Mouse (Mus musculus): ENCODE results near the gene 2410004P03Rik. TPM values are rescaled to one million over a fixed set of nuclear protein-coding genes. Genes with fewer than 3 reads are reported as not detected.

2410004P03Rik gene
- polyA plus RNA-seq, 1 experiment: 0.05 TPM

GRCm38 (mm10) chr12:16991376-16991775 is 20.2 kb downstream of the 2410004P03Rik start:
- Histone ChIP-seq H3K36me3 (ENCODE audit: control insufficient read depth, insufficient read depth, low read length) (peaks cover 31% of the 10 kb centered on the region), H3K27me3 (ENCODE audit: control insufficient read depth, insufficient read depth, low read length) (no peaks in the 10 kb centered on the region)
- WGBS: 97% methylated on average over 2 of the region's 2 CpGs

GRCm38 (mm10) chr12:16985778-16986177 is 25.7 kb downstream of the 2410004P03Rik start:
- TF ChIP-seq CTCF (IDR thresholded peaks at IDR 0.05; ENCODE audit: extremely low read depth, insufficient read length, insufficient replicate concordance, low read depth, low read length): no peak
- TF ChIP-seq POLR2A (IDR thresholded peaks at IDR 0.05; ENCODE audit: low read depth, low read length): no peak
- no peak overlapping the region for H3K4me3 ChIP-seq (ENCODE audit: low read depth, low read length)
- H3K36me3 ChIP-seq (ENCODE audit: control insufficient read depth, insufficient read depth, low read length): peaks cover 39% of the 10 kb centered on the region
- H3K4me1 ChIP-seq (ENCODE audit: control insufficient read depth, insufficient read depth, insufficient read length, low read length): no peaks in the 10 kb centered on the region
- H3K27me3 ChIP-seq (ENCODE audit: control insufficient read depth, insufficient read depth, low read length): no peaks in the 10 kb centered on the region
- no peak overlapping the region for H3K27ac ChIP-seq (ENCODE audit: insufficient read depth, low read depth, low read length)
- WGBS: 93% methylated on average over 1 of the region's 1 CpGs

More at GRCm38 (mm10) chr12:16991376-16991775, 20.2 kb downstream of the 2410004P03Rik start:
- no peaks in the 10 kb centered on the region; the same call in 1 of the 2 replicates for H3K4me1 ChIP-seq (ENCODE audit: control insufficient read depth, insufficient read depth, insufficient read length, low read length)
- no peak overlapping the region for H3K27ac ChIP-seq (ENCODE audit: insufficient read depth, low read depth, low read length)
- H3K4me3 ChIP-seq (ENCODE audit: low read depth, low read length): no peak overlapping the region
- no peak for TF ChIP-seq POLR2A (IDR thresholded peaks at IDR 0.05; ENCODE audit: low read depth, low read length)

DNA sequence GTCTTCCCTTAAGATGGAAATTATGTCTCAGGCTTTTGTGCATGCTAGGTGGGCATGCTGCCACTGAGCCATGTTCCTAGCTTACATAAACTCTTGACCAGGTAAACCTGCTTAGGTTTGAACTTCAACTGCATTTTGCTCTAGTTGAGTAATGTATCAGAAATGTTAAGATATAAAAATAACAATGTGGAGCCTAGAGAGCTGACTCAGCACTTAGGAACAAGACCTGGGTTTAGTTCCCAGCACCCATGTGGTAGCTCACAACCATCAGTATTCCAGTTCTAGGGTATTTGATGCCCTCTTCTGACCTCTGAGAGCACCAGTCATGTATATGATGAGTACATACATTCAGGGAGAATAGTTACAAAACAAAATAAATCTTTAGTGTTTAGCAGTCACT is 34.4 kb downstream of the 2410004P03Rik start:
- H3K36me3 ChIP-seq (ENCODE audit: control insufficient read depth, insufficient read depth, low read length): peaks cover 64% of the 10 kb centered on the region
- H3K27ac ChIP-seq (ENCODE audit: insufficient read depth, low read depth, low read length): no peak overlapping the region
- H3K4me3 ChIP-seq (ENCODE audit: low read depth, low read length): no peak overlapping the region
- H3K27me3 ChIP-seq (ENCODE audit: control insufficient read depth, insufficient read depth, low read length): no peaks in the 10 kb centered on the region
- H3K4me1 ChIP-seq (ENCODE audit: control insufficient read depth, insufficient read depth, insufficient read length, low read length): no peaks in the 10 kb centered on the region
- TF ChIP-seq POLR2A (IDR thresholded peaks at IDR 0.05; ENCODE audit: low read depth, low read length): no peak
- TF ChIP-seq CTCF (IDR thresholded peaks at IDR 0.05; ENCODE audit: extremely low read depth, insufficient read length, insufficient replicate concordance, low read depth, low read length): no peak

GRCm38 (mm10) chr12:16966811-16967210 is 44.7 kb downstream of the 2410004P03Rik start:
- Histone ChIP-seq H3K4me3 (ENCODE audit: low read depth, low read length) (no peak overlapping the region), H3K36me3 (ENCODE audit: control insufficient read depth, insufficient read depth, low read length) (peaks cover 43% of the 10 kb centered on the region), H3K27ac (ENCODE audit: insufficient read depth, low read depth, low read length) (no peak overlapping the region), H3K4me1 (ENCODE audit: control insufficient read depth, insufficient read depth, insufficient read length, low read length) (no peaks in the 10 kb centered on the region), H3K27me3 (ENCODE audit: control insufficient read depth, insufficient read depth, low read length) (no peaks in the 10 kb centered on the region)
- TF ChIP-seq CTCF (IDR thresholded peaks at IDR 0.05; ENCODE audit: extremely low read depth, insufficient read length, insufficient replicate concordance, low read depth, low read length): no peak
- no peak for TF ChIP-seq POLR2A (IDR thresholded peaks at IDR 0.05; ENCODE audit: low read depth, low read length)
- 91% methylated on average over 2 of the region's 2 CpGs for WGBS

- Histone ChIP-seq H3K27me3 (ENCODE audit: control insufficient read depth, insufficient read depth, low read length) (no peaks in the 10 kb centered on the region; the same call in 1 of the 2 replicates), H3K36me3 (ENCODE audit: control insufficient read depth, insufficient read depth, low read length) (peaks cover 52% of the 10 kb centered on the region), H3K27ac (ENCODE audit: insufficient read depth, low read depth, low read length) (no peak overlapping the region), H3K4me3 (ENCODE audit: low read depth, low read length) (no peak overlapping the region), H3K4me1 (ENCODE audit: control insufficient read depth, insufficient read depth, insufficient read length, low read length) (no peaks in the 10 kb centered on the region)
- TF ChIP-seq CTCF (IDR thresholded peaks at IDR 0.05; ENCODE audit: extremely low read depth, insufficient read length, insufficient replicate concordance, low read depth, low read length): no peak
- no peak for TF ChIP-seq POLR2A (IDR thresholded peaks at IDR 0.05; ENCODE audit: low read depth, low read length)
- WGBS: 80% methylated on average over 2 of the region's 2 CpGs
These were observed 48.2 kb downstream of the 2410004P03Rik start for GRCm38 (mm10) chr12:16963354-16963753.

DNA sequence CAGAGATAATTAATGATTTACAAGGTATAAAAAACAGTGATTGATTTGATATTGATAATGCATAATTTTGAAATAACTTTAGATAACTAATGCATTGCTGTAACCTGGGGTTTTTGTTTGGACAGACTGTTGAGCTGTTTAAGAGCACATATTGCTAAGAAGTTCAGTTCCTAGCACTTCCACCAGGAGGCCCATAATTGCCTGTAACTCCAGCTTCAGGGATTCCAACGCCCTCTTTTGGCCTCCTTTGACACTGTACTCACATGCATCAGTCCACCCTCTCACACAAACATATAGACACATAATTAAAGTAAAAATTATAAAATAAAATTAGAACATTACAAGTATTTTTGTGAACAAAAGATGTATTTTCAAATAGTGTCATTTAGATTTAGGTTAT is 52.7 kb downstream of the 2410004P03Rik start:
- Histone ChIP-seq H3K4me3 (ENCODE audit: low read depth, low read length) (no peak overlapping the region), H3K4me1 (ENCODE audit: control insufficient read depth, insufficient read depth, insufficient read length, low read length) (no peaks in the 10 kb centered on the region), H3K27me3 (ENCODE audit: control insufficient read depth, insufficient read depth, low read length) (no peaks in the 10 kb centered on the region; the same call in 1 of the 2 replicates), H3K36me3 (ENCODE audit: control insufficient read depth, insufficient read depth, low read length) (peaks cover 56% of the 10 kb centered on the region), H3K27ac (ENCODE audit: insufficient read depth, low read depth, low read length) (no peak overlapping the region)
- 0 out of 2 replicates have a peak, but pooled peaks have one; percentile 15 for TF ChIP-seq CTCF (IDR thresholded peaks at IDR 0.05; ENCODE audit: extremely low read depth, insufficient read length, insufficient replicate concordance, low read depth, low read length)
- TF ChIP-seq POLR2A (IDR thresholded peaks at IDR 0.05; ENCODE audit: low read depth, low read length): no peak
- 57% methylated on average over 1 of the region's 1 CpGs for WGBS

Other genes with a start within 250 kb of the 2410004P03Rik start
- 2.0 and 3.5 TPM in 2 replicates for gene Greb1, start 210.8 kb downstream of the 2410004P03Rik start, polyA plus RNA-seq (2012; rRNA removed)
- 6.2 and 6.5 TPM in 2 replicates for gene E2f6, start 200.8 kb downstream of the 2410004P03Rik start, polyA plus RNA-seq (2012; rRNA removed)
- gene Rock2, start 116.8 kb downstream of the 2410004P03Rik start, polyA plus RNA-seq (2012; rRNA removed): 1.1 and 3.6 TPM in 2 replicates
- gene Pqlc3, start 11.3 kb downstream of the 2410004P03Rik start, polyA plus RNA-seq (2012; rRNA removed): 67.4 and 68.2 TPM in 2 replicates
- 2.0 and 2.5 TPM in 2 replicates for gene Kcnf1, start 165.2 kb upstream of the 2410004P03Rik start, polyA plus RNA-seq (2012; rRNA removed)